Mouse (Mus musculus): Measurements from ENCODE around the gene Lrpap1. TPM values are rescaled to one million over a fixed set of nuclear protein-coding genes. Genes with fewer than 3 reads are reported as not detected.
A peak's percentile ranks its signal among the peaks of the same experiment; 100 is the strongest.

The Lrpap1 gene
- 113 and 116 TPM in 2 replicates for polyA plus RNA-seq (2012; rRNA removed)

GRCm38 (mm10) chr5:35104960-35105921 lies at the start of gene Lrpap1:
Gene Lrpap1, minus strand, starts transcription at chr5:35105766.
- TF ChIP-seq CTCF (IDR thresholded peaks at IDR 0.05; ENCODE audit: extremely low read depth, insufficient read depth, low read length) (no peak), POLR2A (IDR thresholded peaks at IDR 0.05; ENCODE audit: extremely low read depth, insufficient read depth, low read length) (peak; percentile 98)
- H3K4me3 ChIP-seq (ENCODE audit: insufficient read depth, low read length): peak within 1 kb of the TSS; percentile 63
- no peak within 1 kb of the TSS; the same call in 1 of the 2 replicates for H3K27ac ChIP-seq (ENCODE audit: insufficient read depth, low read length)
- peaks cover 5% of the 10 kb centered on the region for H3K4me1 ChIP-seq (ENCODE audit: control insufficient read depth, insufficient read depth, low read length)

GRCm38 (mm10) chr5:35149939-35150338 lies 44.4 kb upstream of the Lrpap1 start:
- 0 out of 2 replicates have a peak, but pooled peaks cover 2% of the 10 kb centered on the region for H3K4me1 ChIP-seq (ENCODE audit: control insufficient read depth, insufficient read depth, low read length)
- H3K4me3 ChIP-seq (ENCODE audit: insufficient read depth, low read length): no peak overlapping the region
- TF ChIP-seq POLR2A (IDR thresholded peaks at IDR 0.05; ENCODE audit: extremely low read depth, insufficient read depth, low read length) (no peak), CTCF (IDR thresholded peaks at IDR 0.05; ENCODE audit: extremely low read depth, insufficient read depth, low read length) (no peak)
- H3K27ac ChIP-seq (ENCODE audit: insufficient read depth, low read length): no peak overlapping the region

- no peak overlapping the region for H3K27ac ChIP-seq (ENCODE audit: insufficient read depth, low read length)
- 0 out of 2 replicates have a peak, but pooled peaks cover 2% of the 10 kb centered on the region for H3K4me1 ChIP-seq (ENCODE audit: control insufficient read depth, insufficient read depth, low read length)
- H3K4me3 ChIP-seq (ENCODE audit: insufficient read depth, low read length): no peak overlapping the region
Observed at GRCm38 (mm10) chr5:35149526-35149925, 44.0 kb upstream of the Lrpap1 start.

GRCm38 (mm10) chr5:35147963-35148767 lies 42.6 kb upstream of the Lrpap1 start:
- 0 out of 2 replicates have a peak, but pooled peaks cover 2% of the 10 kb centered on the region for H3K4me1 ChIP-seq (ENCODE audit: control insufficient read depth, insufficient read depth, low read length)
- no peak overlapping the region for H3K27ac ChIP-seq (ENCODE audit: insufficient read depth, low read length)
- TF ChIP-seq POLR2A (IDR thresholded peaks at IDR 0.05; ENCODE audit: extremely low read depth, insufficient read depth, low read length) (no peak), CTCF (IDR thresholded peaks at IDR 0.05; ENCODE audit: extremely low read depth, insufficient read depth, low read length) (no peak)
- H3K4me3 ChIP-seq (ENCODE audit: insufficient read depth, low read length): no peak overlapping the region

More at GRCm38 (mm10) chr5:35149526-35149925, 44.0 kb upstream of the Lrpap1 start:
- TF ChIP-seq CTCF (IDR thresholded peaks at IDR 0.05; ENCODE audit: extremely low read depth, insufficient read depth, low read length) (no peak), POLR2A (IDR thresholded peaks at IDR 0.05; ENCODE audit: extremely low read depth, insufficient read depth, low read length) (no peak)

- Histone ChIP-seq H3K27ac (ENCODE audit: insufficient read depth, low read length) (no peak overlapping the region), H3K4me3 (ENCODE audit: insufficient read depth, low read length) (no peak overlapping the region), H3K4me1 (ENCODE audit: control insufficient read depth, insufficient read depth, low read length) (0 out of 2 replicates have a peak, but pooled peaks cover 2% of the 10 kb centered on the region)
- TF ChIP-seq POLR2A (IDR thresholded peaks at IDR 0.05; ENCODE audit: extremely low read depth, insufficient read depth, low read length) (no peak), CTCF (IDR thresholded peaks at IDR 0.05; ENCODE audit: extremely low read depth, insufficient read depth, low read length) (no peak)
Observed at GRCm38 (mm10) chr5:35147155-35147962, 41.8 kb upstream of the Lrpap1 start.

- Histone ChIP-seq H3K4me1 (ENCODE audit: control insufficient read depth, insufficient read depth, low read length) (0 out of 2 replicates have a peak, but pooled peaks cover 2% of the 10 kb centered on the region), H3K4me3 (ENCODE audit: insufficient read depth, low read length) (no peak overlapping the region), H3K27ac (ENCODE audit: insufficient read depth, low read length) (no peak overlapping the region)
- no peak for TF ChIP-seq POLR2A (IDR thresholded peaks at IDR 0.05; ENCODE audit: extremely low read depth, insufficient read depth, low read length)
- TF ChIP-seq CTCF (IDR thresholded peaks at IDR 0.05; ENCODE audit: extremely low read depth, insufficient read depth, low read length): no peak
Observed at GRCm38 (mm10) chr5:35146747-35147146, 41.2 kb upstream of the Lrpap1 start.

- Histone ChIP-seq H3K4me3 (ENCODE audit: insufficient read depth, low read length) (no peak overlapping the region), H3K4me1 (ENCODE audit: control insufficient read depth, insufficient read depth, low read length) (peaks cover 4% of the 10 kb centered on the region; the same call in 1 of the 2 replicates), H3K27ac (ENCODE audit: insufficient read depth, low read length) (no peak overlapping the region)
- TF ChIP-seq POLR2A (IDR thresholded peaks at IDR 0.05; ENCODE audit: extremely low read depth, insufficient read depth, low read length) (no peak), CTCF (IDR thresholded peaks at IDR 0.05; ENCODE audit: extremely low read depth, insufficient read depth, low read length) (no peak)
Observed at GRCm38 (mm10) chr5:35144716-35145115, 39.1 kb upstream of the Lrpap1 start.

GRCm38 (mm10) chr5:35143460-35144245 lies 38.1 kb upstream of the Lrpap1 start:
- TF ChIP-seq CTCF (IDR thresholded peaks at IDR 0.05; ENCODE audit: extremely low read depth, insufficient read depth, low read length) (no peak), POLR2A (IDR thresholded peaks at IDR 0.05; ENCODE audit: extremely low read depth, insufficient read depth, low read length) (no peak)
- Histone ChIP-seq H3K27ac (ENCODE audit: insufficient read depth, low read length) (no peak overlapping the region), H3K4me1 (ENCODE audit: control insufficient read depth, insufficient read depth, low read length) (peaks cover 4% of the 10 kb centered on the region; the same call in 1 of the 2 replicates), H3K4me3 (ENCODE audit: insufficient read depth, low read length) (no peak overlapping the region)
